Mouse (Mus musculus) myocyte (in vitro differentiated cells): ENCODE results near the gene Mia2. TPM values are rescaled to one million over a fixed set of nuclear protein-coding genes. Genes with fewer than 3 reads are reported as not detected.

Experiments used
- H3K27me3 ChIP-seq: one replicate; pipeline ENCODE4 v1.6.1; 2011; ENCODE audit not compliant: control insufficient read depth, insufficient read depth, insufficient read length
- H3K36me3 ChIP-seq: one replicate; pipeline ENCODE4 v1.6.1; 2011; ENCODE audit not compliant: control insufficient read depth, insufficient read depth
- H3K4me2 ChIP-seq: one replicate; pipeline ENCODE4 v1.6.1; 2011; ENCODE audit warnings: low read depth, control low read depth
- H3K4me3 ChIP-seq: one replicate; pipeline ENCODE4 v1.5.1; 2011; ENCODE audit warnings: mild to moderate bottlenecking, control low read depth, moderate library complexity
- H3K79me2 ChIP-seq: one replicate; pipeline ENCODE4 v1.6.1; 2011; ENCODE audit not compliant: control insufficient read depth, insufficient read depth
- H3ac ChIP-seq: one replicate; pipeline ENCODE4 v1.6.1; 2011; ENCODE audit not compliant: control insufficient read depth, insufficient read length
- CEBPB ChIP-seq: IDR thresholded peaks from 2 replicates; pipeline ENCODE4 v1.6.1; 2011; ENCODE audit warnings: mild to moderate bottlenecking, moderate library complexity; ENCODE audit not compliant: poor library complexity, insufficient read depth, severe bottlenecking
- E2F4 ChIP-seq: IDR thresholded peaks from one replicate; pipeline ENCODE4 v1.6.1; 2011; ENCODE audit warnings: mild to moderate bottlenecking, control low read depth, moderate library complexity; ENCODE audit not compliant: insufficient read depth
- MAX ChIP-seq: IDR thresholded peaks from one replicate; pipeline ENCODE4 v1.6.1; 2011; ENCODE audit warnings: low read depth, mild to moderate bottlenecking, control low read depth
- MYOD1 ChIP-seq, 3 experiments: IDR thresholded peaks; one replicate each; pipeline ENCODE4 v1.6.1; 2011; ENCODE audit warnings: control low read depth in 2 of 3, low read depth in 2 of 3, mild to moderate bottlenecking in 2 of 3, moderate library complexity in 1 of 3; ENCODE audit not compliant: insufficient read length in 2 of 3, control insufficient read depth in 1 of 3
- MYOG ChIP-seq, 3 experiments: IDR thresholded peaks; one replicate each; pipeline ENCODE4 v1.6.1; 2011; ENCODE audit warnings: control low read depth in 2 of 3, low read depth in 2 of 3, mild to moderate bottlenecking in 2 of 3; ENCODE audit not compliant: insufficient read length in 2 of 3, control insufficient read depth in 1 of 3, insufficient read depth in 1 of 3
- POLR2A ChIP-seq: IDR thresholded peaks from one replicate; pipeline ENCODE4 v1.6.1; 2011; ENCODE audit warnings: low read depth, mild to moderate bottlenecking, control low read depth, moderate library complexity; ENCODE audit not compliant: insufficient read length
- POLR2AphosphoS2 ChIP-seq: IDR thresholded peaks from one replicate; pipeline ENCODE4 v1.6.1; 2011; ENCODE audit warnings: low read depth, control low read depth; ENCODE audit not compliant: insufficient read length
- REST ChIP-seq: IDR thresholded peaks from one replicate; pipeline ENCODE4 v1.6.1; 2011; ENCODE audit warnings: mild to moderate bottlenecking, control low read depth, moderate library complexity; ENCODE audit not compliant: insufficient read depth, insufficient read length
- SRF ChIP-seq: IDR thresholded peaks from one replicate; pipeline ENCODE4 v1.6.1; 2011; ENCODE audit warnings: low read depth; ENCODE audit not compliant: control insufficient read depth, insufficient read length
- TCF12 ChIP-seq: IDR thresholded peaks from one replicate; pipeline ENCODE4 v1.6.1; 2011; ENCODE audit warnings: mild to moderate bottlenecking, control low read depth; ENCODE audit not compliant: poor library complexity, insufficient read depth, severe bottlenecking
- TCF3 ChIP-seq: IDR thresholded peaks from one replicate; pipeline ENCODE4 v1.6.1; 2011; ENCODE audit warnings: low read depth, control low read depth; ENCODE audit not compliant: insufficient read length
- USF1 ChIP-seq: IDR thresholded peaks from one replicate; pipeline ENCODE4 v1.6.1; 2011; ENCODE audit warnings: low read depth, mild to moderate bottlenecking, control low read depth, moderate library complexity
- polyA plus RNA-seq: library from polyadenylated mRNA; unstranded; fragments of >200 nt; fragmentation: generic; extraction: Trizol; gene quantifications from one replicate; pipeline ENCODE4 v1.2.1, GENCODE M21; 2012; ENCODE audit warnings: missing spikeins

Gene Mia2
- polyA plus RNA-seq, 1 experiment, result 22.6 TPM

GRCm38 (mm10) chr12:59145130-59145529 lies 49.5 kb downstream of the Mia2 start:
- no peak overlapping the region for H3K4me3 ChIP-seq
- H3K27me3 ChIP-seq, result no peaks in the 10 kb centered on the region
- H3K4me2 ChIP-seq, result no peak overlapping the region
- H3ac ChIP-seq, result no peak overlapping the region
- H3K36me3 ChIP-seq, result peaks cover 67% of the 10 kb centered on the region
- no peaks in the 10 kb centered on the region for H3K79me2 ChIP-seq
- TF ChIP-seq E2F4 (no peak), USF1 (no peak)

GRCm38 (mm10) chr12:59149691-59150090 lies 54.1 kb downstream of the Mia2 start:
- Histone ChIP-seq H3K27me3 (no peaks in the 10 kb centered on the region), H3K4me3 (no peak overlapping the region), H3K79me2 (no peaks in the 10 kb centered on the region), H3K36me3 (peaks cover 77% of the 10 kb centered on the region), H3ac (no peak overlapping the region), H3K4me2 (no peak overlapping the region)
- TF ChIP-seq E2F4 (no peak), TCF3 (no peak), USF1 (no peak), POLR2A (no peak), SRF (no peak), MYOD1 (IDR thresholded peaks at IDR 0.05; ENCODE audit: control insufficient read depth in 1 of 3, insufficient read length in 2 of 3, low read depth in 2 of 3) (no peak), CEBPB (no peak), MYOG (IDR thresholded peaks at IDR 0.05; ENCODE audit: control insufficient read depth in 1 of 3, insufficient read depth in 1 of 3, insufficient read length in 2 of 3, low read depth in 2 of 3) (no peak), TCF12 (no peak), REST (no peak), MAX (no peak)

GRCm38 (mm10) chr12:59161091-59161490 lies 65.5 kb downstream of the Mia2 start:
- TF ChIP-seq E2F4 (no peak), USF1 (no peak), MYOG (IDR thresholded peaks at IDR 0.05; ENCODE audit: control insufficient read depth in 1 of 3, insufficient read depth in 1 of 3, insufficient read length in 2 of 3, low read depth in 2 of 3) (no peak), POLR2AphosphoS2 (no peak), TCF3 (no peak), TCF12 (no peak), POLR2A (no peak), REST (no peak), CEBPB (no peak), MYOD1 (IDR thresholded peaks at IDR 0.05; ENCODE audit: control insufficient read depth in 1 of 3, insufficient read length in 2 of 3, low read depth in 2 of 3) (no peak), MAX (no peak), SRF (no peak)

GRCm38 (mm10) chr12:59162797-59163196 lies 67.2 kb downstream of the Mia2 start:
- Histone ChIP-seq H3ac (no peak overlapping the region), H3K36me3 (peaks cover 63% of the 10 kb centered on the region), H3K4me2 (no peak overlapping the region), H3K27me3 (no peaks in the 10 kb centered on the region), H3K79me2 (no peaks in the 10 kb centered on the region), H3K4me3 (no peak overlapping the region)
- no peak for TF ChIP-seq MAX
- no peak for TF ChIP-seq MYOD1 (IDR thresholded peaks at IDR 0.05; ENCODE audit: control insufficient read depth in 1 of 3, insufficient read length in 2 of 3, low read depth in 2 of 3)
- TF ChIP-seq TCF12, result no peak
- TF ChIP-seq REST, result no peak
- TF ChIP-seq E2F4, result no peak
- no peak for TF ChIP-seq POLR2A
- no peak for TF ChIP-seq POLR2AphosphoS2
- no peak for TF ChIP-seq MYOG (IDR thresholded peaks at IDR 0.05; ENCODE audit: control insufficient read depth in 1 of 3, insufficient read depth in 1 of 3, insufficient read length in 2 of 3, low read depth in 2 of 3)
- TF ChIP-seq CEBPB, result no peak

More at GRCm38 (mm10) chr12:59161091-59161490, 65.5 kb downstream of the Mia2 start:
- Histone ChIP-seq H3ac (no peak overlapping the region), H3K4me3 (no peak overlapping the region), H3K79me2 (no peaks in the 10 kb centered on the region), H3K4me2 (no peak overlapping the region), H3K36me3 (peaks cover 59% of the 10 kb centered on the region), H3K27me3 (no peaks in the 10 kb centered on the region)

DNA sequence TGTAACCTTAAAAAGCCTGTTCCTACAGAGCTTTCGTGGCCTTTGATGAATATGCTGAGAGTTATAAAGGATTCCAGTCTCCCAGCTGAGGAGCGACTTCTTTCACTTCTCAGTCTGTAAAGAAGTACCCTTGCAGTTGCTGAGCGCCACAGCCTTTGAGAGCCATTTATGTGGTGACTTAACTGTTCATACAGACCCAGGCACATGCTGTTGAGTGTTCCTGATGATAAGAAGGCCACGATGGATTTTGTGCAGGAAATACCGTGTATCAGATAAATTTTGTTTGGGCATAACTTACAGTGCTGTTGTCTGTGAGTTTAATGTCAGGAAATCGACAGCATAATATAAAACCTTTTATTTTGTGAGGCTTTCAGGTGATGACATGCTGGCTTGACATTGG lies 68.9 kb downstream of the Mia2 start:
- Histone ChIP-seq H3K27me3 (no peaks in the 10 kb centered on the region), H3K79me2 (no peaks in the 10 kb centered on the region), H3K4me2 (no peak overlapping the region), H3K4me3 (no peak overlapping the region), H3K36me3 (peaks cover 50% of the 10 kb centered on the region), H3ac (no peak overlapping the region)
- TF ChIP-seq MAX (no peak), MYOG (IDR thresholded peaks at IDR 0.05; ENCODE audit: control insufficient read depth in 1 of 3, insufficient read depth in 1 of 3, insufficient read length in 2 of 3, low read depth in 2 of 3) (no peak), REST (no peak), SRF (no peak)
